Mouse (Mus musculus): ENCODE data around the gene Twf2.

DNA sequence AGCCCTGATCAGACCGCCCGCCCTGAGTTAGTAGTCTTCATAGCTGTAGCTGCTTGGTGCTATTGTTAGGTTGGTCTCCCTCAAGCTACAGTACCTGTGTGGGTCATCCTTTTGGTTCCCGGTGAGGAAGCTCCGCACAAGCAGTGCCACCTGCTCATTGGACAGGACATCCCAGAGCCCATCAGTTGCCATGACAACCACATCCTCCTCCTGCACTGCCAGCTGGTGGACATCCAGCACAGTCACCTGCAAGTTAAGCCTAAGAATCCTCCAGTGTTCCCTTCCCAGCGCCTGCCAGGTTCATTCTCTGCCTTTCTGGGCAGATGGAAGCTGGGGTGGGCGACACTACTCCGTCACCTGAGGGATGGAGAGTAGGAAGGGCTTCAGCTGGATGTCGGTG lies 7.2 kb upstream of the Twf2 start:
- TF ChIP-seq CTCF (IDR thresholded peaks at IDR 0.05; ENCODE audit: low read depth, low read length) = no peak
- TF ChIP-seq POLR2A (IDR thresholded peaks at IDR 0.05; ENCODE audit: extremely low read depth, insufficient read depth, low read length) = no peak

Measured in liver, adult 2 months (tissue).